Mouse (Mus musculus) stomach, embryonic 15.5 days (tissue): ENCODE data around the gene Mrgpra1. TPM values are rescaled to one million over a fixed set of nuclear protein-coding genes. Genes with fewer than 3 reads are reported as not detected.

Source experiments
- polyA plus RNA-seq: library from polyadenylated mRNA; unstranded; fragments of >200 nt; fragmentation: Nextera tagmentation; extraction: Ambion mirVana; gene quantifications from 2 replicates; pipeline ENCODE4 v1.2.1, GENCODE M21; 2015

Mrgpra1 gene
- polyA plus RNA-seq, 1 experiment from 2014 or later: not detected

Other genes with a start within 250 kb of the Mrgpra1 start
- gene Ptpn5, start 220.6 kb downstream of the Mrgpra1 start, polyA plus RNA-seq: 1.3 and 1.5 TPM in 2 replicates
- not detected in 2 replicates for gene Mrgpra6, start 149.3 kb downstream of the Mrgpra1 start, polyA plus RNA-seq
- gene Mrgpra9, start 101.4 kb downstream of the Mrgpra1 start, polyA plus RNA-seq: not detected in 2 replicates
- 0.48 TPM in 1 of 2 replicates, not detected in the other for gene Mrgpra2a, start 97.9 kb upstream of the Mrgpra1 start, polyA plus RNA-seq
- 0.21 and 0.50 TPM in 2 replicates for gene Mrgpra2b, start 174.6 kb upstream of the Mrgpra1 start, polyA plus RNA-seq
- gene Mrgpra3, start 247.1 kb upstream of the Mrgpra1 start, polyA plus RNA-seq: not detected in 2 replicates